8 mouse cellular contexts compared by ENCODE assay signal in genomic region chr2:156814344-156814801, GRCm38 (mm10). TPM values are rescaled to one million over a fixed set of nuclear protein-coding genes. Genes with fewer than 3 reads are reported as not detected.
A peak's percentile ranks its signal among the peaks of the same experiment; 100 is the strongest.
DNase-seq lines count a peak whose midpoint lies in the region; ATAC-seq lines count a peak whose summit lies in the region.
"Had no signal": no experiment of that assay in that cellular context is flagged by ENCODE, and none has a peak within 500 bp of the region (broad histone marks: within the 10 kb centered on the region; RNA-seq: fewer than 3 reads in every experiment).

No protein-coding gene starts in this region.

- H3K4me2 ChIP-seq in hindbrain, embryonic 14.5 days (replicated peaks) = no peak overlapping the region

- no peaks in the 10 kb centered on the region for H3K27me3 ChIP-seq in hindbrain, embryonic 14.5 days (ENCODE audit: control insufficient read depth, insufficient read depth, low read length)

- peak; percentile 35 for DNase-seq in testis, postnatal 10 days (ENCODE audit: low spot score)
- no peak for DNase-seq in testis, postnatal 14 days (ENCODE audit: low spot score)
- DNase-seq in hindbrain, embryonic 14.5 days (ENCODE audit: low spot score) = no peak
- peak; percentile 44 for DNase-seq in lung, postnatal 10 days
- DNase-seq in cerebellum, adult 11 months = no peak
- DNase-seq in cerebellum, postnatal 4 days (ENCODE audit: low spot score in 2 of 2) = no peak
- DNase-seq in urinary bladder, postnatal 10 days (ENCODE audit: low spot score) = no peak
- DNase-seq: gastrocnemius, postnatal 25 days had no signal

- H3K27ac ChIP-seq in hindbrain, embryonic 14.5 days = no peak overlapping the region

- no peaks in the 10 kb centered on the region for H3K36me3 ChIP-seq in hindbrain, embryonic 14.5 days (replicated peaks; ENCODE audit: control insufficient read depth, insufficient read depth)

- peaks cover 6% of the 10 kb centered on the region for H3K4me1 ChIP-seq in hindbrain, embryonic 14.5 days (replicated peaks; ENCODE audit: control insufficient read depth, insufficient read depth, low read length)

- no peak overlapping the region for H3K4me3 ChIP-seq in hindbrain, embryonic 14.5 days (replicated peaks; ENCODE audit: low read length)

- H3K9ac ChIP-seq in hindbrain, embryonic 14.5 days = peak overlapping the region; percentile 39; the same call in 1 of the 2 replicates

- no peaks in the 10 kb centered on the region for H3K9me3 ChIP-seq in hindbrain, embryonic 14.5 days (ENCODE audit: control insufficient read depth, low read length)

- no peak for ATAC-seq in hindbrain, embryonic 14.5 days (ENCODE audit: low FRiP score)

- WGBS in hindbrain, embryonic 14.5 days = 4% methylated on average over 8 of the region's 8 CpGs

RNA-seq across cellular contexts. Expression of gene Tgif2, which starts 25.4 kb away (rescaled TPM):
- polyA plus RNA-seq in hindbrain, embryonic 14.5 days (2014; fragmentation: Nextera tagmentation; extraction: Ambion mirVana) = 18.9 and 21.5 TPM in 2 replicates

RNA-seq across cellular contexts. Expression of gene Myl9, which starts 39.2 kb away (rescaled TPM):
- polyA plus RNA-seq in hindbrain, embryonic 14.5 days (2014; fragmentation: Nextera tagmentation; extraction: Ambion mirVana) = 41.4 and 47.1 TPM in 2 replicates

RNA-seq across cellular contexts. Expression of gene 4930518I15Rik, which starts 43.4 kb away (rescaled TPM):
- 4.0 and 5.4 TPM in 2 replicates for polyA plus RNA-seq in hindbrain, embryonic 14.5 days (2014; fragmentation: Nextera tagmentation; extraction: Ambion mirVana)

RNA-seq across cellular contexts. Expression of gene Rab5if, which starts 48.6 kb away (rescaled TPM):
- polyA plus RNA-seq in hindbrain, embryonic 14.5 days (2014; fragmentation: Nextera tagmentation; extraction: Ambion mirVana) = 174 and 176 TPM in 2 replicates

Comparison
In these comparisons a context has a peak if more than half of its experiments do, and no peak if none do; other contexts are left out.
1. DNase-seq: peak in testis, postnatal 10 days (single experiment) and lung, postnatal 10 days (single experiment); none in testis, postnatal 14 days (single experiment), hindbrain, embryonic 14.5 days (single experiment), cerebellum, adult 11 months (single experiment), cerebellum, postnatal 4 days (0 of 2) and urinary bladder, postnatal 10 days (single experiment).